Mouse (Mus musculus) forebrain, embryonic 14.5 days (tissue): ENCODE data around the gene Simc1. TPM values are rescaled to one million over a fixed set of nuclear protein-coding genes. Genes with fewer than 3 reads are reported as not detected.

Source experiments
- ATAC-seq: fragments of 200-750 bp; cut with Nextera tagmentation; 2 replicates; pipeline ENCODE4 v1.8.0; 2017; ENCODE audit warnings: mild to moderate bottlenecking, moderate library complexity
- DNase-seq: peaks from one replicate; pipeline ENCODE4 v3.0.0-alpha.2; 2015; ENCODE audit warnings: low spot score
- H3K27ac ChIP-seq: fragments of 300-500 bp; sonication (generic); 2 replicates; pipeline ENCODE4 v1.5.1; 2014; ENCODE audit warnings: low read depth, mild to moderate bottlenecking, control low read depth, low read length, moderate library complexity
- H3K27me3 ChIP-seq: fragments of 300-500 bp; sonication (generic); replicated peaks from 2 replicates; pipeline ENCODE4 v1.6.1; 2014; ENCODE audit warnings: low read length, control low read depth, mixed read lengths; ENCODE audit not compliant: control insufficient read depth, insufficient read depth
- H3K36me3 ChIP-seq: fragments of 300-500 bp; sonication (generic); 2 replicates; pipeline ENCODE4 v1.6.1; 2014; ENCODE audit warnings: low read length, control low read depth; ENCODE audit not compliant: control insufficient read depth, insufficient read depth
- H3K4me1 ChIP-seq: fragments of 300-500 bp; sonication (generic); 2 replicates; pipeline ENCODE4 v1.6.1; 2014; ENCODE audit warnings: antibody characterized with exemption, low read length, control low read depth; ENCODE audit not compliant: control insufficient read depth, insufficient read depth
- H3K4me2 ChIP-seq: fragments of 300-500 bp; sonication (generic); 2 replicates; pipeline ENCODE4 v1.6.1; 2014; ENCODE audit warnings: mild to moderate bottlenecking, control low read depth, low read length
- H3K4me3 ChIP-seq: fragments of 300-500 bp; sonication (generic); 2 replicates; pipeline ENCODE4 v1.5.1; 2014; ENCODE audit warnings: low read depth, low read length, control low read depth
- H3K9ac ChIP-seq: fragments of 300-500 bp; sonication (generic); 2 replicates; pipeline ENCODE4 v1.6.1; 2014; ENCODE audit warnings: mild to moderate bottlenecking, low read length, control low read depth, moderate library complexity
- H3K9me3 ChIP-seq: fragments of 300-500 bp; sonication (generic); replicated peaks from 2 replicates; pipeline ENCODE4 v1.6.1; 2016; ENCODE audit warnings: low read length, control low read depth, mixed read lengths; ENCODE audit not compliant: control insufficient read depth
- WGBS: fragments of 180-500 bp; shearing (Covaris S2); extraction: QIAGEN DNeasy Blood & Tissue Kit; methylation state at CpG from one replicate; pipeline ENCODE4 v1.1.7; 2014; 5-methylcytosine and 5-hydroxymethylcytosine counted together
- polyA plus RNA-seq: library from polyadenylated mRNA; unstranded; fragments of >200 nt; fragmentation: Nextera tagmentation; extraction: Ambion mirVana; gene quantifications from 2 replicates; pipeline ENCODE4 v1.2.1, GENCODE M21; 2014

The Simc1 gene
- polyA plus RNA-seq, 1 experiment from 2014 or later, result 23.0 TPM

DNA sequence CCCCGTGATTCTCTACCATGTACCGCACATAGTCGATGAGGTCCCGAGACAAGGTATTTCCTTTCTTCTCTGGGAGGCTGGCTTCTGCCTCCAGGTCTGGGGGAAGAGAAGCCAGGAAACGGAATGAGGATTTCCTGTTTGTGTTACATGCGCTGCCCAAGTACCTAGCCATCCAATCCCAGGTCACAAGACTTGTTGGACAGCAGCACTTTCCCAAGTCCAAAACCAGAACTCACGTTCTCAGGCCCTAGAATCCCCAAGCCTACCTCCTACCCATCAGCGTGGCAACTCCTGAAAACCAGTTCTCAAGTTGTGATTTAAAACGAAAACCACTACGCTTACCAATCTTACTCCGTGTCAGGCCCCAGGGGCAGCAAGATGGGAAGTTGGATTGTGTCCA, 82.3 kb downstream of the Simc1 start:
- Histone ChIP-seq H3K27ac (no peak overlapping the region), H3K36me3 (peaks cover 68% of the 10 kb centered on the region), H3K4me1 (peaks cover 3% of the 10 kb centered on the region; the same call in 1 of the 2 replicates), H3K4me3 (no peak overlapping the region), H3K27me3 (no peaks in the 10 kb centered on the region), H3K9me3 (no peaks in the 10 kb centered on the region), H3K4me2 (no peak overlapping the region), H3K9ac (no peak overlapping the region)
- 93% methylated on average over 11 of the region's 11 CpGs for WGBS
- DNase-seq, result no peak
- no peak for ATAC-seq

DNA sequence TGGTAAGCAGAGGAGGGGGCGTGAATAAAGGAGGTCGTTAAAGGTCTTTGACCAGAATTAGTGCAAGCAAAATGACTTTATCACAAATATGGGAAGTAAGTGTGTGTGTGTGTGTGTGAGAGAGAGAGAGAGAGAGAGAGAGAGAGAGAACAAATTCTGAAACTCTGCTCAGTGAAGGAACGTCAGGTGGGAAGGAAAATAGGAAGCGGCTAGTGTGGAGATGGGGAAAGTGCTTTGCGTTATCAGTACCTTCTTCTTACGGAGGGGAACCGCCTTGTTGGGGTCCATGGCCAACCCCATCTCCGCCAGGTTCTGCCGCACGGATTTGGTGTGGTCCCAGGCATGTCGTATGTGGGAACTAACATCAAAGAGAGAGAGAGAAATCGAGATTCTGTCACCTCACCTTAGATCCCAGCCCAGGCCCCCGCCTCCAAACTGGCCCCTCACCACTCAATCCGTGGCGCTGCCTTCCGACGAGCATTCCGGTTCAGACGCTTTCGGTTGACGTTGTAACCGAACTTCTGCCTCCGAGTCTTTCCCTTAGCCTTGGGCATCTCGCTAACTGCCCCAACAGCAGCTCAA, 85.9 kb downstream of the Simc1 start:
- 2% methylated on average over 24 of the region's 24 CpGs for WGBS
- H3K4me2 ChIP-seq, result peak overlapping the region; percentile 52
- peak overlapping the region; percentile 57 for H3K4me3 ChIP-seq
- peak overlapping the region; percentile 64 for H3K9ac ChIP-seq
- ATAC-seq, result peak; percentile 18; the same call in 1 of the 2 replicates
- H3K9me3 ChIP-seq, result no peaks in the 10 kb centered on the region
- no peak for DNase-seq
- peaks cover 31% of the 10 kb centered on the region for H3K36me3 ChIP-seq
- peaks cover 6% of the 10 kb centered on the region for H3K4me1 ChIP-seq
- no peak overlapping the region for H3K27ac ChIP-seq
- H3K27me3 ChIP-seq, result no peaks in the 10 kb centered on the region

DNA sequence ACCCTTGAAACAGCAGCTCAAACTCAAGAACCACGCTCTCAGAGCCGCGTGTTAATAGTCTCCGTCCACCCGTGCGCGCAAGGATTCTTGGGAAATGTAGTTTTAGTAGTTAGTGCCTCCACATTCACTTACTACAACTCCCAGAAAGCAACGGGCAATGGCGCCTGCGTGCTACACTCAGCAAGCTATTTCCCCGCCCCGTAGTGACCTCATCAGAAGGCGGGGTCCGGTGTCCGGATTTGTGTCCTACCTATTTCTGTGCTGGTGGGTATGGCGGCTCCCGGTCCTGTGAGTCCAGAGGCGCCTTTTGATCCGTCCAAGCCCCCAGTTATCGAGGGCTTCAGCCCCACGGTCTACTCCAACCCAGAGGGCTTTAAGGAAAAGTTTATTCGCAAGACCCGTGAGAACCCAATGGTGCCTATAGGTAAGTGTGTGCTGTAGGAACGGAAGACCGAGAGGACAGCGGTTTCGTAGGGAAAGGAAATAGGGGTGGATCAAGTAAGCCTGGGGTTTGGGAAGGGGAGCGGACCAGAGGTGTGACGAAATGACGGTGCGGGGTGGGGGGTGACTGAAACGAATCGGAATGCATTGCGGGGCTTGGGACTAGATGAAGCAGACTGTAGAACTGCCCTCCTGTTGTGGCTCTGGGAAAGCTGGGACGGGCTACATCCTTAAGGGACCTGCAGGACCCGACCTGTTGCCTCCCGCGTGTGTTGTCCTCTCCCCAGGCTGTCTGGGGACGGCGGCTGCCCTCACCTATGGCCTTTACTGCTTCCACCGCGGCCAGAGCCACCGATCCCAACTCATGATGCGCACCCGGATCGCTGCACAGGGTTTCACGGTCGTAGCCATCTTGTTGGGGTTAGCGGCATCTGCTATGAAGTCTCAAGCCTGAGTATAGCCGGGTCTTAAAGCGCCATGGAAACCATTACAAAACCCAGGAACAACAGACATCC, 86.7 kb downstream of the Simc1 start, which contains the start of the genes Nop16 and Higd2a:
Nop16 (minus strand) TSS at position 95 of the 956 bp plus-strand sequence.
Higd2a (plus strand) TSS at position 212 of the 956 bp plus-strand sequence.
- H3K36me3 ChIP-seq, result peaks cover 24% of the 10 kb centered on the region
- H3K27ac ChIP-seq, result peak within 1 kb of the TSS; percentile 74
- peak within 1 kb of the TSS; percentile 79 for H3K9ac ChIP-seq
- ATAC-seq (peak; percentile 98), DNase-seq (peak; percentile 99)
- peak within 1 kb of the TSS; percentile 77 for H3K4me2 ChIP-seq
- peaks cover 6% of the 10 kb centered on the region for H3K4me1 ChIP-seq
- under 1% methylated on average over 51 of the region's 51 CpGs for WGBS
- no peaks in the 10 kb centered on the region for H3K9me3 ChIP-seq
- H3K4me3 ChIP-seq, result peak within 1 kb of the TSS; percentile 57
- H3K27me3 ChIP-seq, result no peaks in the 10 kb centered on the region

DNA sequence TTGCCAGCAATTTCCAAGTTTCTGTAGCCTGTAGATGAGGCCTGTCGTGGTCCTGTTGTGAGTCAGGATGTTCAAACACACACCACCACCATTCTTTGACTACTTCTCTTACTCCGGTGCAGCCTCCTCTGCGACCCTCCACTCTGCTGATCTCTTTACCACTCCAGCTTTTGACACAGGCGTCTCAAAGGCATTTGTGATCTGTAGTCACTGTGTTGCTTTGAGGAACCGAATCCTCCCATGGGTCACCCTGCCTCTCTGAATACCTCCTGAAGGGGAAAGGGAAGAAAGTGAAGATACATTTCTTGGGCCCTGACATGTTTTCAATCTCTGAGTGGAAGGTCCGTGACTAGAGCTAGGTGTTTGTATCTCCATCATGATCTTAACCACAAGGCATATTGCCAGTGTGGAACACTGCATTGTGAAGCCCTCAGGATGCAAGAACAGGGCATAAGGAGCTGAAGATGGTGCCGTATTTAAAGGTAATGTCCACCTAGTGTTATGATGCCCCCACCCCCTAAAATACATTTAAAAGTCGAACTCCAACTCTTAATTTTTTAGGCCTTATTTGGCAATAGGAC, 88.3 kb downstream of the Simc1 start:
- Histone ChIP-seq H3K27ac (no peak overlapping the region), H3K27me3 (no peaks in the 10 kb centered on the region), H3K36me3 (peaks cover 20% of the 10 kb centered on the region; the same call in 1 of the 2 replicates), H3K9me3 (no peaks in the 10 kb centered on the region), H3K4me2 (no peak overlapping the region), H3K9ac (no peak overlapping the region), H3K4me3 (no peak overlapping the region), H3K4me1 (peaks cover 6% of the 10 kb centered on the region)
- no peak for DNase-seq
- ATAC-seq, result no peak
- WGBS, result 92% methylated on average over 8 of the region's 8 CpGs

DNA sequence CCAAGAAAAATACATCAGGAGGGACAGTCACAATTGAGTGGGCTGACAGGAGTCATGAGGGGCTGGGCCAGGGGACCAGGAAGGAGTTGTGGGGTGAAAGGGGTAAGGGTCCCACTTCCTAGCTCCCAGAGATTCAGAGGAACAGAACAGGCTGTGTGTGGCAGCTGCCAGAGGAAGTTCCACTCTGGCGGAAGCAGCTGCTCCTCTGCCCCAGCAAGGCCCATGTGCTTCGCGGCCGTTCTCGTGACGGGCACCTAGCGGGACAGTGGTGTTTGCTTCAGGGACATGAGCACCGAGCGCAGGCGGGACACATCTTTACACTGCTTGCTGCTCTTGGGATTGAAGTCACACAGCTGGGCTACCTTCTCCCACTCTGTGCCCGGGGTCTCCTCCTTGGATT, 90.0 kb downstream of the Simc1 start:
- no peaks in the 10 kb centered on the region for H3K27me3 ChIP-seq
- no peaks in the 10 kb centered on the region for H3K9me3 ChIP-seq
- H3K4me1 ChIP-seq, result peaks cover 6% of the 10 kb centered on the region
- DNase-seq (no peak), ATAC-seq (no peak)
- H3K4me2 ChIP-seq, result no peak overlapping the region
- 91% methylated on average over 11 of the region's 11 CpGs for WGBS
- no peak overlapping the region for H3K27ac ChIP-seq
- H3K36me3 ChIP-seq, result peaks cover 18% of the 10 kb centered on the region
- no peak overlapping the region for H3K4me3 ChIP-seq
- no peak overlapping the region for H3K9ac ChIP-seq

DNA sequence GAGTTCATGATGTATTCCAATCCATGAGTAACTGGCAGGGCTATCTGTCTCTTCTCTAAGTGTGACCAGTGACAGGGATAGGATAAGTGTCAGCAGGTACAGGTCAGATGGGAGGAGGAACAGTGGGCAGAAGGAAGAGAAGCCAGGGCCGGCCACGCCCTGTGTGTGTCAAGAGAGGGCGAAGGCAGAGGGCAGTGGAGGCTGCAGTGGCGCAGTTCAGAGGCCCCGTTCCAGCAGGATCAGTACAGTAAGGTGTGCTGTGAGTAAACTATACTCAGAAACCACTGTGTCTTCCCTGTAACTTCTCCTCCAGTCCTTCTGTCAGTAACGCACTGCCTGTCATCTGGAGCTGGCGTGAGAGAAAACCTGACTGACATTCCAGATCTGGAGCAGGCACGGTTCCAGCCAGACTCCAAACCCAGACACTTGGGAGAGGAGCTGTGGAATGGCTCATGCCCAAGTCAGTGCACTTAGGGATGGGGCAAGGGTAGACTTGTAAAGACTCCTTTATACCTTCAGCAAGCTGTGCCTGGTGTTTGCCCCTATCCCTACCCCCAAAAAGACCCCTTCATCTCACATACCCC, 92.6 kb downstream of the Simc1 start:
- Histone ChIP-seq H3K4me3 (no peak overlapping the region), H3K27me3 (no peaks in the 10 kb centered on the region), H3K27ac (no peak overlapping the region), H3K4me1 (peaks cover under 1% of the 10 kb centered on the region), H3K9me3 (no peaks in the 10 kb centered on the region), H3K36me3 (peaks cover 23% of the 10 kb centered on the region), H3K4me2 (no peak overlapping the region), H3K9ac (no peak overlapping the region)
- ATAC-seq (no peak), DNase-seq (no peak)
- WGBS, result 85% methylated on average over 8 of the region's 8 CpGs

DNA sequence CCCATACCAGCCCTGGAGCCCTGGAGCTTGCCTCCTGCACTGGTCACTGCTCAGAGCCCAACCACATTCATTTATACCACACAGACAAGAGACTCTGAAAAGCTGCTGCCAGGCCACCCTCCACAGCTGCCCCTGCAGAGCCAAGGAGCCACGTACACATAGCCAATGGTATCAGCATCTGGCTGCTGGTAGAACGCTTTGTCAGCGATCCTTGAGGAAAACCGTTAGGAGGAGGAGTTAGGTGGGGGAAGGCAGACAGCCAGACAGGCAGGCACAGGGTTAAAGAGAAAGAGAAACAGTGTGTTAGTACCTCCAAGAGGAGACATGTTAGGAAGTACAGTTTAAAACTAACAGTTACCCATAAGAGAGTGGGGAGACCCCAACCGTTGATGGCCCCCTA, 93.3 kb downstream of the Simc1 start:
- H3K4me1 ChIP-seq, result no peaks in the 10 kb centered on the region
- 70% methylated on average over 5 of the region's 5 CpGs for WGBS
- DNase-seq (no peak), ATAC-seq (no peak)
- peaks cover 23% of the 10 kb centered on the region for H3K36me3 ChIP-seq
- no peak overlapping the region for H3K4me3 ChIP-seq
- no peaks in the 10 kb centered on the region for H3K27me3 ChIP-seq
- no peak overlapping the region for H3K4me2 ChIP-seq
- no peak overlapping the region for H3K27ac ChIP-seq
- no peak overlapping the region for H3K9ac ChIP-seq
- H3K9me3 ChIP-seq, result no peaks in the 10 kb centered on the region

DNA sequence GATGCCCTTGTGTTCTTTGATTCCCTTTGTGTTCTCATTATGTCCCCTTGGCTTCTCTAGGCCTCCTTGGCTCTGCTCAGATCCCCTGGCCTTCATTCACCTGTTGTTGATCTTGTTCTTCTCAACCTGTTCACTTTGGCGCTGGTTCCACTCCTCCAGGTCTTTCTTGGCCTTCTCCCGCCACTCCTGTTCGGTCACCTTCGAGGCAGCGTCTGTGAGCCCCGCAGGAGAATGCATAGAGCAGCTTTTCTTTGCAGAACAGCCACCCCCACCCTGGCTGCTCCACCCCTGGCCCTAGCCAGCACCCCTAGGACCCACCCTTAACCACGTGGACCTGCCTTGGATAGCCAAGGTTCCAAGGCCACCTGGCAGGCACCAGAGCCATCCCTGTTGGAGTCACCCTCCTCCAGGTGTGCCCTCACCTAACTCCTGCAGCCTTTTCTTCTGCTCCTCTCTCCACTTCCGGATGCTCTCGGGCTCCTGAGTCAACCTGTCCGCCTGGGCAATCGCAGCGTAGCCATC, 95.1 kb downstream of the Simc1 start:
- H3K9me3 ChIP-seq, result no peaks in the 10 kb centered on the region
- DNase-seq (no peak), ATAC-seq (no peak)
- peaks cover 23% of the 10 kb centered on the region for H3K36me3 ChIP-seq
- no peaks in the 10 kb centered on the region for H3K4me1 ChIP-seq
- no peak overlapping the region for H3K4me2 ChIP-seq
- 87% methylated on average over 12 of the region's 12 CpGs for WGBS
- no peak overlapping the region for H3K27ac ChIP-seq
- H3K4me3 ChIP-seq, result no peak overlapping the region
- H3K27me3 ChIP-seq, result no peaks in the 10 kb centered on the region
- H3K9ac ChIP-seq, result no peak overlapping the region
